Mouse (Mus musculus) activated CD4-positive, CD25-positive, alpha-beta regulatory T cell, adult 4 months (primary cell): Measurements from ENCODE around the gene Rexo2. TPM values are rescaled to one million over a fixed set of nuclear protein-coding genes. Genes with fewer than 3 reads are reported as not detected.
"Not testable (repeated sequence)": the region's sequence is repeated elsewhere in the genome, so short reads cannot be mapped to it uniquely, and the experiment has no call there.

Experiments
- ATAC-seq: one replicate; pipeline ENCODE4 v1.8.0; 2017
- polyA plus RNA-seq, 2 experiments: library from polyadenylated mRNA; unstranded; fragments of 100-300 nt; shearing (Covaris generic); gene quantifications; one replicate each; pipeline ENCODE4 v1.2.1; 2017

The Rexo2 gene
- 100 to 1,000 TPM; 228 to 261 TPM for polyA plus RNA-seq

- ATAC-seq, result peak; percentile 93
Measured at GRCm38 (mm10) chr9:48480411-48481213, at the start of gene Rexo2. TSS of gene Rexo2 (minus strand) at chr9:48480623.

- ATAC-seq, result peak; percentile 74
Measured at GRCm38 (mm10) chr9:48526520-48526919, 46.1 kb upstream of the Rexo2 start.

- ATAC-seq, result peak; percentile 25
Measured at GRCm38 (mm10) chr9:48525566-48525965, 45.1 kb upstream of the Rexo2 start.

GRCm38 (mm10) chr9:48520405-48520804 is 40.0 kb upstream of the Rexo2 start:
- ATAC-seq, result not testable (repeated sequence)

- ATAC-seq, result no peak
Measured at GRCm38 (mm10) chr9:48517372-48518130, 37.1 kb upstream of the Rexo2 start.

GRCm38 (mm10) chr9:48516615-48517371 is 36.4 kb upstream of the Rexo2 start:
- ATAC-seq, result no peak

- ATAC-seq, result no peak
Measured at GRCm38 (mm10) chr9:48515332-48515731, 34.9 kb upstream of the Rexo2 start.

GRCm38 (mm10) chr9:48510134-48510533 is 29.7 kb upstream of the Rexo2 start:
- ATAC-seq, result no peak

- ATAC-seq, result no peak
Measured at GRCm38 (mm10) chr9:48504741-48505365, 24.4 kb upstream of the Rexo2 start.

GRCm38 (mm10) chr9:48503001-48503400 is 22.6 kb upstream of the Rexo2 start:
- no peak for ATAC-seq

- ATAC-seq, result no peak
Measured at GRCm38 (mm10) chr9:48501192-48501591, 20.8 kb upstream of the Rexo2 start.

GRCm38 (mm10) chr9:48495548-48495932 is 15.1 kb upstream of the Rexo2 start:
- ATAC-seq, result peak; percentile 20

- peak; percentile 98 for ATAC-seq
Measured at GRCm38 (mm10) chr9:48494817-48495547, 14.6 kb upstream of the Rexo2 start, which contains the start of the genes Rbm7 and Gm5617. TSS of gene Rbm7 (minus strand) at chr9:48495299. TSS of gene Gm5617 (plus strand) at chr9:48495442.

GRCm38 (mm10) chr9:48481214-48482134 is 1.1 kb upstream of the Rexo2 start:
- no peak for ATAC-seq

- ATAC-seq, result no peak
Measured at GRCm38 (mm10) chr9:48479838-48480410, 499 bp downstream of the Rexo2 start.

GRCm38 (mm10) chr9:48478808-48479207 is 1.6 kb downstream of the Rexo2 start:
- ATAC-seq, result no peak

- no peak for ATAC-seq
Measured at GRCm38 (mm10) chr9:48476236-48477165, 3.9 kb downstream of the Rexo2 start.

GRCm38 (mm10) chr9:48474367-48474766 is 6.1 kb downstream of the Rexo2 start:
- no peak for ATAC-seq

GRCm38 (mm10) chr9:48473131-48473530 is 7.3 kb downstream of the Rexo2 start:
- no peak for ATAC-seq
